Comparison of ENCODE assay signal across 28 mouse cellular contexts in the genomic region with DNA sequence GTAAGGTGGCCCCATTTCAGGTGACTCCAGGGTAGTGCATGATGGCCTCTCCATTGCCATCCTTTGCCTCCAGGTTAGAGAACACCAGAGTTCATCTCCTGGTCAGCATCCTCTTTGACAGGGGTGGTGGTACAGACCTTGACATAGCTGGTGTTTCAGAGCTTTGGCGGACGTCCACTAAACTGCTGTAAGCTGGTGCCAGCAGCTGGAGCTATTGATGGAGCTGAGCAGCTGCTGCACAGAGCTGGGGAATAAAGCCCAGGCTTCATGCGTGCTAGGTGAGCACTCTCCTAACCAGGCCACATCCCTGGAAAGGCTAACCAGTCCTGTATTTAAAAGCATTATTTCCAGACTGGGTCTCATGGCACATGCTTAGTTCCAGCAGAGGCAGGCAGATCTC. TPM values are rescaled to one million over a fixed set of nuclear protein-coding genes. Genes with fewer than 3 reads are reported as not detected.
DNase-seq lines count a peak whose midpoint lies in the region; ATAC-seq and TF ChIP-seq lines count a peak whose summit lies in the region.
"Had no signal": no experiment of that assay in that cellular context is flagged by ENCODE, and none has a peak within 500 bp of the region (broad histone marks: within the 10 kb centered on the region; RNA-seq: fewer than 3 reads in every experiment).

No protein-coding gene starts in this region.

- no peak overlapping the region for H3K4me3 ChIP-seq in gastrocnemius, adult 2 months
- H3K4me3 ChIP-seq in lung, embryonic 15.5 days, result no peak overlapping the region
- no peak overlapping the region for H3K4me3 ChIP-seq in myocyte
- H3K4me3 ChIP-seq: embryonic facial prominence, embryonic 15.5 days; forebrain, embryonic 15.5 days; layer of hippocampus, adult 2 months; midbrain, embryonic 13.5 days; neural tube, embryonic 13.5 days had no signal

- no peak for ATAC-seq in lung, embryonic 15.5 days (ENCODE audit: borderline replicate concordance, extremely low read depth, low FRiP score, low TSS enrichment)
- ATAC-seq: forebrain, embryonic 15.5 days; hindbrain, postnatal 0 days; intestine, embryonic 16.5 days; midbrain, embryonic 13.5 days had no signal

- no peak overlapping the region for H3ac ChIP-seq in myocyte (ENCODE audit: control insufficient read depth, insufficient read length)

- no peaks in the 10 kb centered on the region for H3K36me3 ChIP-seq in lung, embryonic 15.5 days
- no peaks in the 10 kb centered on the region for H3K36me3 ChIP-seq in myocyte (ENCODE audit: control insufficient read depth, insufficient read depth)
- H3K36me3 ChIP-seq: embryonic facial prominence, embryonic 15.5 days; forebrain, embryonic 15.5 days; midbrain, embryonic 13.5 days; neural tube, embryonic 13.5 days had no signal

- H3K27ac ChIP-seq in gastrocnemius, adult 2 months, result 0 out of 2 replicates have a peak overlapping the region, but pooled peaks have one; percentile 83
- H3K27ac ChIP-seq in lung, embryonic 15.5 days, result peak overlapping the region; percentile 97
- H3K27ac ChIP-seq: hindbrain, postnatal 0 days; midbrain, embryonic 13.5 days; neural tube, embryonic 13.5 days had no signal

- DNase-seq in gastrocnemius, adult 2 months, result no peak
- DNase-seq in gastrocnemius, postnatal 4 days (ENCODE audit: low spot score in 2 of 2), result no peak
- DNase-seq in lung, postnatal 4 days, result no peak
- peak; percentile 78 for DNase-seq in NIH3T3 (ENCODE audit: low read depth)
- DNase-seq in kidney, postnatal 10 days, result no peak
- DNase-seq: cerebellum, adult 9-10 months; gastrocnemius, postnatal 14 days; heart, postnatal 14 days; kidney, adult 9 months; kidney, postnatal 25 days; lung, postnatal 10 days; thymus, adult 2 months; thymus, postnatal 4 days had no signal

- no peaks in the 10 kb centered on the region for H3K9me3 ChIP-seq in lung, embryonic 15.5 days
- H3K9me3 ChIP-seq: embryonic facial prominence, embryonic 15.5 days; forebrain, embryonic 15.5 days; midbrain, embryonic 13.5 days; neural tube, embryonic 13.5 days had no signal

- no peak for TF ChIP-seq CTCF in gastrocnemius, adult 2 months (IDR thresholded peaks at IDR 0.05)

- no peak for TF ChIP-seq POLR2A in myocyte (IDR thresholded peaks at IDR 0.05; ENCODE audit: insufficient read length, low read depth)

- no peak overlapping the region for H3K4me2 ChIP-seq in lung, embryonic 15.5 days
- H3K4me2 ChIP-seq in myocyte (ENCODE audit: low read depth), result no peak overlapping the region
- H3K4me2 ChIP-seq: embryonic facial prominence, embryonic 15.5 days; forebrain, embryonic 15.5 days; midbrain, embryonic 13.5 days; neural tube, embryonic 13.5 days had no signal

- intact Hi-C loops in gastrocnemius, adult 2 months (cut with DNase I), result no loop called here

- H3K4me1 ChIP-seq in lung, embryonic 15.5 days, result peaks cover 32% of the 10 kb centered on the region

- H3K79me2 ChIP-seq in myocyte (ENCODE audit: control insufficient read depth, insufficient read depth), result no peaks in the 10 kb centered on the region

- 83% methylated on average over 3 of the region's 3 CpGs for WGBS in lung, embryonic 15.5 days

- H3K9ac ChIP-seq in lung, embryonic 15.5 days, result no peak overlapping the region
- H3K9ac ChIP-seq: embryonic facial prominence, embryonic 15.5 days; forebrain, embryonic 15.5 days; midbrain, embryonic 13.5 days; neural tube, embryonic 13.5 days had no signal

- no peaks in the 10 kb centered on the region for H3K27me3 ChIP-seq in lung, embryonic 15.5 days
- H3K27me3 ChIP-seq in myocyte (ENCODE audit: control insufficient read depth, insufficient read depth, insufficient read length), result no peaks in the 10 kb centered on the region
- H3K27me3 ChIP-seq: embryonic facial prominence, embryonic 15.5 days; forebrain, embryonic 15.5 days; midbrain, embryonic 13.5 days; neural tube, embryonic 13.5 days had no signal

TF ChIP-seq in myocyte, 11 proteins besides CTCF, POLR2A, EP300 and RAD21:
- peak; percentile 61 for TF ChIP-seq TCF12 (IDR thresholded peaks at IDR 0.05; ENCODE audit: insufficient read depth, poor library complexity, severe bottlenecking)
- TF ChIP-seq REST (IDR thresholded peaks at IDR 0.05; ENCODE audit: insufficient read depth, insufficient read length), result no peak
- no peak for TF ChIP-seq POLR2AphosphoS2 (IDR thresholded peaks at IDR 0.05; ENCODE audit: insufficient read length, low read depth)
- TF ChIP-seq USF1 (IDR thresholded peaks at IDR 0.05; ENCODE audit: low read depth), result no peak
- TF ChIP-seq MYOD1 (IDR thresholded peaks at IDR 0.05; ENCODE audit: control insufficient read depth in 1 of 3, insufficient read length in 2 of 3, low read depth in 2 of 3), result peak; percentile 89 to 95 (median 90)
- TF ChIP-seq CEBPB (IDR thresholded peaks at IDR 0.05; ENCODE audit: insufficient read depth, poor library complexity, severe bottlenecking), result no peak
- TF ChIP-seq MAX (IDR thresholded peaks at IDR 0.05; ENCODE audit: low read depth), result no peak
- peak in 2 of 3 experiments; percentile 19 to 39 for TF ChIP-seq MYOG (IDR thresholded peaks at IDR 0.05; ENCODE audit: control insufficient read depth in 1 of 3, insufficient read depth in 1 of 3, insufficient read length in 2 of 3, low read depth in 2 of 3)
- TF ChIP-seq SRF (IDR thresholded peaks at IDR 0.05; ENCODE audit: control insufficient read depth, insufficient read length, low read depth), result no peak
- peak; percentile 42 for TF ChIP-seq TCF3 (IDR thresholded peaks at IDR 0.05; ENCODE audit: insufficient read length, low read depth)
- no peak for TF ChIP-seq E2F4 (IDR thresholded peaks at IDR 0.05; ENCODE audit: insufficient read depth)
TF ChIP-seq in myocyte: peak in this region for 4.

RNA-seq across cellular contexts. Expression of a gene that starts 11.0 kb away (rescaled TPM):
- total RNA-seq in gastrocnemius, adult 2 months (2021), result 1 to 10 TPM; 2.4 to 2.6 TPM
- 10 to 100 TPM; 10.2 to 13.4 TPM for total RNA-seq in gastrocnemius, postnatal 4 days (2021)
- polyA plus RNA-seq in lung, embryonic 15.5 days (2015; fragmentation: Nextera tagmentation; extraction: Ambion mirVana), result 30.0 and 38.5 TPM in 2 replicates
- 10.0 TPM for polyA plus RNA-seq in myocyte (2012; fragmentation: generic; extraction: Trizol)

RNA-seq across cellular contexts. Expression of a gene that starts 46.0 kb away (rescaled TPM):
- 10 to 100 TPM in 1 of 2 experiments, 1 to 10 TPM in 1; 8.4 to 12.6 TPM for total RNA-seq in gastrocnemius, adult 2 months (2021)
- 10 to 100 TPM; 58.9 to 59.7 TPM for total RNA-seq in gastrocnemius, postnatal 4 days (2021)
- polyA plus RNA-seq in lung, embryonic 15.5 days (2015; fragmentation: Nextera tagmentation; extraction: Ambion mirVana), result 72.9 and 73.8 TPM in 2 replicates
- 26.1 TPM for polyA plus RNA-seq in myocyte (2012; fragmentation: generic; extraction: Trizol)

RNA-seq across cellular contexts. Expression of a gene that starts 46.4 kb away (rescaled TPM):
- under 1 TPM; 0.22 to 0.38 TPM for total RNA-seq in gastrocnemius, adult 2 months (2021)
- total RNA-seq in gastrocnemius, postnatal 4 days (2021), result 1 to 10 TPM; 1.3 to 1.5 TPM
- 0.55 TPM in 1 of 2 replicates, not detected in the other for polyA plus RNA-seq in lung, embryonic 15.5 days (2015; fragmentation: Nextera tagmentation; extraction: Ambion mirVana)
- polyA plus RNA-seq in myocyte (2012; fragmentation: generic; extraction: Trizol), result 3.2 TPM
- total RNA-seq: common myeloid progenitor, adult 5-6 weeks; liver, adult 2 months; megakaryocyte, adult 5-6 weeks had no signal
- polyA plus RNA-seq: intestine, embryonic 16.5 days; limb, embryonic 11.5 days; liver, adult 2 months; liver, embryonic 16.5 days; neural tube, embryonic 13.5 days; stomach, postnatal 0 days had no signal

Comparison
In these comparisons a context has a peak if more than half of its experiments do, and no peak if none do; other contexts are left out.
1. RNA of a gene that starts 46.0 kb away (total RNA-seq): 58.9 to 59.7 TPM in gastrocnemius, postnatal 4 days; 8.4 to 12.6 TPM in gastrocnemius, adult 2 months; every median in the first group is over 4 times any median in the second.